Mouse (Mus musculus): ENCODE data around the gene Men1. TPM values are rescaled to one million over a fixed set of nuclear protein-coding genes. Genes with fewer than 3 reads are reported as not detected.

Gene Men1
- total and polyA plus RNA-seq, 2 experiments from 2014 or later, result 57.8 to 93.4 TPM

GRCm38 (mm10) chr19:6374571-6374970 lies 39.8 kb downstream of the Men1 start:
- 97% methylated on average over 10 of the region's 10 CpGs for WGBS
- Histone ChIP-seq H3K27ac (no peak overlapping the region), H3K4me3 (ENCODE audit: low read length) (no peak overlapping the region), H3K4me2 (ENCODE audit: low read depth, low read length) (no peak overlapping the region), H3K36me3 (ENCODE audit: insufficient read depth, low read length) (peaks cover 87% of the 10 kb centered on the region), H3K4me1 (ENCODE audit: insufficient read depth, low read length) (no peaks in the 10 kb centered on the region; the same call in 1 of the 2 replicates), H3K9ac (replicated peaks; ENCODE audit: low read length) (no peak overlapping the region), H3K9me3 (ENCODE audit: low read length) (no peaks in the 10 kb centered on the region), H3K27me3 (ENCODE audit: insufficient read depth, low read length) (no peaks in the 10 kb centered on the region)
- TF ChIP-seq CTCF (IDR thresholded peaks at IDR 0.05; ENCODE audit: low read depth), result no peak
- DNase-seq (ENCODE audit: low spot score) (no peak), ATAC-seq (no peak)

GRCm38 (mm10) chr19:6375423-6376254 lies 40.9 kb downstream of the Men1 start:
- 82% methylated on average over 38 of the region's 42 CpGs for WGBS
- ATAC-seq (peak; percentile 13; the same call in 1 of the 2 replicates), DNase-seq (ENCODE audit: low spot score) (no peak)
- peaks cover 79% of the 10 kb centered on the region for H3K36me3 ChIP-seq (ENCODE audit: insufficient read depth, low read length)
- H3K4me3 ChIP-seq (ENCODE audit: low read length), result no peak overlapping the region
- no peak for TF ChIP-seq CTCF (IDR thresholded peaks at IDR 0.05; ENCODE audit: low read depth)
- H3K9ac ChIP-seq (replicated peaks; ENCODE audit: low read length), result no peak overlapping the region
- no peak overlapping the region for H3K4me2 ChIP-seq (ENCODE audit: low read depth, low read length)
- H3K4me1 ChIP-seq (ENCODE audit: insufficient read depth, low read length), result no peaks in the 10 kb centered on the region; the same call in 1 of the 2 replicates
- no peaks in the 10 kb centered on the region for H3K27me3 ChIP-seq (ENCODE audit: insufficient read depth, low read length)
- H3K9me3 ChIP-seq (ENCODE audit: low read length), result no peaks in the 10 kb centered on the region
- no peak overlapping the region for H3K27ac ChIP-seq

DNA sequence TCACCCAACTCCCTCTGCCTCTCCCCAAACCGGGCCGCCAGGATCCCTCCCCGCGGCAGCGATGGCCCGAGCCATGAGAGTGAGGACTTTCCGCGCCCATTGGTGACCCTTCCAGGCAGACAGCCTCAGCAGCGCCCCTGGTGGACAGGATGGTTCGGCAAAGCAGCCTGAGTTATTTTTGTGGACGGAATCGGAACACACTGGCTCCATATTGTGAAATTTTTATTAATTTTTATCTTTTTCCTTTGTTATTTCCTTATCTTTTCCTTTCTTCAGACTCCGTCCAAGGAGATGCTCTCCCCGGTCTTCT lies 41.4 kb downstream of the Men1 start:
- peak; percentile 83 for TF ChIP-seq CTCF (IDR thresholded peaks at IDR 0.05; ENCODE audit: low read depth)
- no peaks in the 10 kb centered on the region for H3K27me3 ChIP-seq (ENCODE audit: insufficient read depth, low read length)
- 71% methylated on average over 14 of the region's 14 CpGs for WGBS
- no peak overlapping the region for H3K4me3 ChIP-seq (ENCODE audit: low read length)
- H3K9ac ChIP-seq (replicated peaks; ENCODE audit: low read length), result no peak overlapping the region
- no peak overlapping the region for H3K27ac ChIP-seq
- DNase-seq (ENCODE audit: low spot score) (peak; percentile 76), ATAC-seq (no peak)
- no peak overlapping the region for H3K4me2 ChIP-seq (ENCODE audit: low read depth, low read length)
- H3K36me3 ChIP-seq (ENCODE audit: insufficient read depth, low read length), result peaks cover 73% of the 10 kb centered on the region
- H3K9me3 ChIP-seq (ENCODE audit: low read length), result no peaks in the 10 kb centered on the region
- no peaks in the 10 kb centered on the region; the same call in 1 of the 2 replicates for H3K4me1 ChIP-seq (ENCODE audit: insufficient read depth, low read length)

DNA sequence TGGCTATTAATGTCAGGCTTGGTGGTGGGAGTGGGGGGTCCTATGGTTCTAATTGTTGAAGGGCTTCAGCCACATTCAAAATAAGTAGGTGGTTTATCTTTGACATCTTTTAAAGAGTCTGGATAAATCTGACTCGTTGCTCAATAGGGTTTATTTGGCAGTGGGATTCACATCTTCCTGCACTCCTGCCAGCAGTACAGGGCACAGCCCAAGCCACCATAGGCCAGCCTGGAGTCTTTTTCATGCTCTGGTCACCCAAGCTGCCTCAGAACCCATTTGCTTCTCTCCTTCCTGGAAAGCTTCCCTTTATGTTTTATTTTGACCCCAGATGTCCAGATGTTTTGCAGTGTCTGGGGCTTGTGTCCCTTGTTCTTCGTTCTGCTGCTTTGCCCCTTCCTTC lies 41.9 kb downstream of the Men1 start:
- H3K27ac ChIP-seq, result no peak overlapping the region
- H3K4me2 ChIP-seq (ENCODE audit: low read depth, low read length), result no peak overlapping the region
- H3K36me3 ChIP-seq (ENCODE audit: insufficient read depth, low read length), result peaks cover 69% of the 10 kb centered on the region
- no peaks in the 10 kb centered on the region; the same call in 1 of the 2 replicates for H3K4me1 ChIP-seq (ENCODE audit: insufficient read depth, low read length)
- H3K9me3 ChIP-seq (ENCODE audit: low read length), result no peaks in the 10 kb centered on the region
- H3K4me3 ChIP-seq (ENCODE audit: low read length), result no peak overlapping the region
- no peak for ATAC-seq
- no peaks in the 10 kb centered on the region for H3K27me3 ChIP-seq (ENCODE audit: insufficient read depth, low read length)
- no peak for TF ChIP-seq CTCF (IDR thresholded peaks at IDR 0.05; ENCODE audit: low read depth)
- DNase-seq (ENCODE audit: low spot score), result no peak
- 75% methylated on average over 2 of the region's 2 CpGs for WGBS
- H3K9ac ChIP-seq (replicated peaks; ENCODE audit: low read length), result no peak overlapping the region

DNA sequence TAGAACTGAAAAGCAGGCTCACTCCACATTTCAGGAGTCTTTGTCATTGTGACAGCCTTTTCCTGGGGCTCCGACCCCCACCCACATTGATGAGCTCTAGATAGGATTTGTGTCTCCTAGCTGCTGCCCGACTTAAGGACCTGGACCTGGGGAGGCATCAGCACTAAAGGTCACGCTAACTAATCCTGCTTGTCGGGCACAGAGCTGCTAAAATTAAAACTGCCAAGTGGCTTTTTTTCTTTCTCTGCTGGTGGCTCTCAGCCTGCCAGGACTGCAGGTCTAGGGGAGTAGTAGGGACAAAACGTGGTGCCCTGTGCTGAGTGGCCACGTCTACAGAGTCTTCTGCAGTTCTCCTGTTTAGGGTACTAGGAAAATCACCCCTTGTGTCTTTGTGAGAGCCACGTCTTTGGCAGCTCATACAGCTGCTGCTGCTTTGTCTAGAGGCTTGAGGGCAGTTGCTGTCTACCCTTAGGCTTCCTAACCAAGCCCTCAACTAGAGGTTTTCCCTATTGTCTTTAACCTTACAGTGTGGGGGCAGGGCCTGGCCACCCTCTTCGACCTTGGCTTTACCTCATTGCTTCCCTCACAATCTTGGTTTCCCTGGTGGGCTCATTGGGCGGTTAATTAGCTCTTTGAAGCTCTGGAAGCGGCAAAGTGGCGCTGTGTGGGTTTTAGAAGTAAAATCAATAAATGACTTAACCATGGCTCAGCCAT lies 42.7 kb downstream of the Men1 start:
- TF ChIP-seq CTCF (IDR thresholded peaks at IDR 0.05; ENCODE audit: low read depth), result no peak
- H3K4me1 ChIP-seq (ENCODE audit: insufficient read depth, low read length), result no peaks in the 10 kb centered on the region; the same call in 1 of the 2 replicates
- WGBS, result 33% methylated on average over 11 of the region's 11 CpGs
- ATAC-seq (no peak), DNase-seq (ENCODE audit: low spot score) (peak; percentile 10)
- no peak overlapping the region for H3K9ac ChIP-seq (replicated peaks; ENCODE audit: low read length)
- H3K4me2 ChIP-seq (ENCODE audit: low read depth, low read length), result no peak overlapping the region
- peak overlapping the region; percentile 12; the same call in 1 of the 2 replicates for H3K27ac ChIP-seq
- H3K9me3 ChIP-seq (ENCODE audit: low read length), result no peaks in the 10 kb centered on the region
- H3K36me3 ChIP-seq (ENCODE audit: insufficient read depth, low read length), result peaks cover 60% of the 10 kb centered on the region
- no peaks in the 10 kb centered on the region for H3K27me3 ChIP-seq (ENCODE audit: insufficient read depth, low read length)
- H3K4me3 ChIP-seq (ENCODE audit: low read length), result no peak overlapping the region

- H3K4me2 ChIP-seq (ENCODE audit: low read depth, low read length), result no peak overlapping the region
- no peaks in the 10 kb centered on the region for H3K27me3 ChIP-seq (ENCODE audit: insufficient read depth, low read length)
- no peak for DNase-seq (ENCODE audit: low spot score)
Measured at GRCm38 (mm10) chr19:6380411-6381166, 45.8 kb downstream of the Men1 start.

More at GRCm38 (mm10) chr19:6380411-6381166, 45.8 kb downstream of the Men1 start:
- H3K27ac ChIP-seq, result no peak overlapping the region
- H3K9me3 ChIP-seq (ENCODE audit: low read length), result no peaks in the 10 kb centered on the region
- no peak for TF ChIP-seq CTCF (IDR thresholded peaks at IDR 0.05; ENCODE audit: low read depth)
- ATAC-seq, result no peak
- peaks cover 4% of the 10 kb centered on the region for H3K4me1 ChIP-seq (ENCODE audit: insufficient read depth, low read length)
- H3K36me3 ChIP-seq (ENCODE audit: insufficient read depth, low read length), result peaks cover 31% of the 10 kb centered on the region
- 95% methylated on average over 9 of the region's 9 CpGs for WGBS
- no peak overlapping the region for H3K4me3 ChIP-seq (ENCODE audit: low read length)
- no peak overlapping the region for H3K9ac ChIP-seq (replicated peaks; ENCODE audit: low read length)
